Mouse (Mus musculus) adipose tissue, adult 10 weeks (tissue): ENCODE results near the gene Tmed2. TPM values are rescaled to one million over a fixed set of nuclear protein-coding genes. Genes with fewer than 3 reads are reported as not detected.

Source experiments
- polyA plus RNA-seq: library from polyadenylated mRNA; stranded (reverse); fragments of 350-450 nt; fragmentation: Illumina TruSeq; extraction: RNeasy Lipid Tissue Mini Kit (QIAGEN cat#74804); gene quantifications from one replicate; pipeline ENCODE4 v1.2.3, GENCODE M21; 2014; ENCODE audit warnings: low read depth, low replicate concordance

The Tmed2 gene
- 440 TPM for polyA plus RNA-seq

DNA sequence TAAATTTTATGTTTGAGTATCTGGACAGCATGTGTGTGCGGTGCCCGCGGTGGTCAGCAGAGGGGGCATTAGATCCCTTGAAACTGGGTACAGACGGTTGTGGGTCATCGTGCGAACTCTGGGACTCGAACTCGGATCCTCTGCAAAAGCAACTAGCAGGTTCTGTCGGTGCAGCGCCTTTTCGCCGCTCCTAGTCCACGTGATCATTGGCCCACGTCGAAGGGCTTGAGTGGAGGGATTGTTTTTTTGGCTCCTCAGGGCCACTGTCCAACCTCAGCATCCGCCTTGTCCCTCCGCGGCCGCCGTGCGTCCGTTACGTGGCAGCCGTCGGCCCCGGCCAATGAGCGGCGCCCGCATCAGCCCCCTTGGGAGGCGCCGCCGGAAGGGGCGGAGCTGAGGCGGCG, at the start of gene Tmed2:
Gene Tmed2, plus strand, starts transcription at position 313 of the 404 bp plus-strand sequence.

GRCm38 (mm10) chr5:124530655-124531582, 9.6 kb upstream of the Tmed2 start, which contains the start of gene Rilpl1:
Gene Rilpl1 (minus strand): TSS chr5:124531391.

DNA sequence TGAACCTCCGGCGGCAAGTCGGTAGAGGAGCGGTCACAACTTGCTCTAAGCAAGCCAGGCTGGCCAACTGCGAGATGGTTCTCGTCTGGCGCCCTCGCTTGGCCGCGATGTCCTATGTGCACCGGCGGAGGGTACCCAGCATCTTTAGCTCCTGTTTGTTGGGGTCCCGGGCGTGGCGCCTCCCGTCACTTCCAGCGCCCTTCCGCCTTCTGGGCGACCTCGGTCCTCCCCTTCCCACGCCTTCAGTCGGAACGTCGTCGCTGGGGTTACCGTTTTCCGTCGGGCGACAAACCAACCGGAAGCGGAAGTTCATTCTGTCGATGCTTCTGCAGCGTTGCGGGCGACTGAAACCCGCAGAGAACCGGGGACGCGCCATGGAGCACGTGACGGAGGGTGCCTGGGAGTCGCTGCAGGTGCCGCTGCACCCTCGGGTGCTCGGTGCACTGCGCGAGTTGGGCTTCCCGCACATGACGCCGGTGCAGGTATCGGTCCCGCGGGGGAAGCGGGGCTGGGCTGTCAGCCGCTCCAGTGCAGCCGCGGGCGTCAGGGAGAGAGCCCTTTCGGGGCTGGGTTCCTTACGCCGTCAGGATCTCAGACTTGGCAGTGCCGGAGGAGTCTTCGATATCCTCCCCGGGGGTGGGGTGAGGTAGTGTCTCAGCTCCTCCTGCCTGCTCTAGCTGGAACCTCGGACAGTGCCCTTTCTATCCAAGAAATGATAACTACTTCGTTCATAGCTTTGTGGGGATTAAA, 12.2 kb downstream of the Tmed2 start, which contains the start of gene Ddx55:
Gene Ddx55, plus strand, starts transcription at position 307 of the 750 bp plus-strand sequence.

GRCm38 (mm10) chr5:124578633-124579317, 38.3 kb downstream of the Tmed2 start, which contains the start of the genes Eif2b1 and Gtf2h3:
Gene Eif2b1 (minus strand): TSS chr5:124579131.
Gene Gtf2h3 (plus strand): TSS chr5:124579140.

Other genes starting within 250 kb of the Tmed2 start
- gene Mphosph9, start 212.7 kb upstream of the Tmed2 start, polyA plus RNA-seq: 4.0 TPM
- 14.3 TPM for gene 2810006K23Rik, start 212.6 kb upstream of the Tmed2 start, polyA plus RNA-seq
- gene Cdk2ap1, start 177.6 kb upstream of the Tmed2 start, polyA plus RNA-seq: 130 TPM
- gene Sbno1, start 114.7 kb upstream of the Tmed2 start, polyA plus RNA-seq: 27.4 TPM
- 71.2 TPM for gene Kmt5a, start 100.8 kb upstream of the Tmed2 start, polyA plus RNA-seq
- gene Rilpl2, start 62.3 kb upstream of the Tmed2 start, polyA plus RNA-seq: 21.1 TPM
- gene Snrnp35, start 57.6 kb upstream of the Tmed2 start, polyA plus RNA-seq: 12.0 TPM
- 31.6 TPM for gene Rilpl1, start 9.3 kb upstream of the Tmed2 start, polyA plus RNA-seq
- 10.4 TPM for gene Ddx55, start 12.2 kb downstream of the Tmed2 start, polyA plus RNA-seq
- gene Eif2b1, start 38.4 kb downstream of the Tmed2 start, polyA plus RNA-seq: 28.2 TPM
- 27.6 TPM for gene Gtf2h3, start 38.4 kb downstream of the Tmed2 start, polyA plus RNA-seq
- gene Atp6v0a2, start 87.9 kb downstream of the Tmed2 start, polyA plus RNA-seq: 24.2 TPM
- 2.2 TPM for gene Dnah10, start 184.4 kb downstream of the Tmed2 start, polyA plus RNA-seq